Mouse (Mus musculus): ENCODE results near the gene Camk1g. TPM values are rescaled to one million over a fixed set of nuclear protein-coding genes. Genes with fewer than 3 reads are reported as not detected.

Camk1g gene
- total RNA-seq, 1 experiment from 2014 or later: 0.56 TPM

DNA sequence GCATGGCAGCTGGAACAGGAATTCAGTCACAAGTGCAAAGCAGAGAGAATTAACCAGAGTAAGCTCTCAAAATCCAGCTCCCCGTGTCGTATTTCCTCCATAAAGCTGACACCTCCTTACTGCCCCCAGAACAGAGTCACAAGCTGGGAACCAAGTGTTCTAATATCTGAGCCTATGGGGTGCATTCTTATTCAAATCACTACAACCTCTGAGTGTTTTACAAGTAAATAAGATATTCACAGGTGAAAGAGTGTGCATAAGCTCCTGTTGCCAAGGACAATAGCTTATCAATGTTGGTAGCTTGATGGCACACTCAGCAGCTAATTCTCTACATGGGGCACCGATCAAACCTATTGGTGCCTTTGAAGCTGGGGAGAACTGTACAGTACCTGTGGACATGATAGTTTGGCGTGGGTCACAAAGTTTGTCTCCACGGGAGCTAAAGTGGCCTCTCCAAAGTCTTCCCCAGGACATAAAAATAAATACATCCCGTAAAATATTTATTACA is 3.9 kb upstream of the Camk1g start:
- DNase-seq: no peak

DNA sequence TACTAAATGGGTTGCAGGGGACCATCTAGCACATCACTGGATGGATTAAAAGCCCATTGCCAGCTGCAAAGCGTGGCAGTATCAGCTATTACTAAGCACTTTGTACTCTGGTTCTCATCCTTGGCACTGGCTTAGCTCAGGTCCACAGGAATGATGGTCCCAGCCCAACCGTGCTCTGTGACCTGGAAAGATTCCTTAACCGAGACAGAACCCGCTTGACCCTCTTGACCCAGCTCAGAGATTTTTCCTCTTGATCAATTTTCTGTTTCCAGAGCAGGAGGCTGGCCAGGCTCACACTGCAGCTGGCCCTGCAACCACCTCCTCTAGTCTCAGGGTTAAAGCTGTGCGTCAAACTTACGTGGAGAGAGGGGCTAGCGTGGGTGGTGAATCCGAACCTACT is 1.0 kb downstream of the Camk1g start:
- DNase-seq: no peak

DNA sequence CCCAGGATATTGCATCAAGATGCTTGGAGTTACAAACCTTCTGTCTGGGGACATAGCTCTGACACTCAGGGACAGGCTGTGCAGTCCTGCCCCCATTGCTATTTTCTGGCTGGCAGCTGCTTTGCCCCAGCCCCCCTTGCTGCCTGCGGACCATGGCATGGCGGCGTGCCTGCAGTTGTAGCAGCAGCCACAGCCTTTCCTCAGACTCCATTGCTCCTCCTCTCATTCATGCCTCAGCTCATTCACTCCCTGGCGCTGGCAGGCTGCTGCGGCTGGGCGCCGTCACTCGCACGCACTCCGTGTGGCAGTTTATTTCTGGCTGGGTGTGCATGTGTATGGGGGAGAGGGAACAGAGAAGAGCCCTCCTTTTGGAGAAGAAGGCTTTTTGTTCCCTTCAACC is 2.0 kb downstream of the Camk1g start:
- peak; percentile 10 for DNase-seq

DNA sequence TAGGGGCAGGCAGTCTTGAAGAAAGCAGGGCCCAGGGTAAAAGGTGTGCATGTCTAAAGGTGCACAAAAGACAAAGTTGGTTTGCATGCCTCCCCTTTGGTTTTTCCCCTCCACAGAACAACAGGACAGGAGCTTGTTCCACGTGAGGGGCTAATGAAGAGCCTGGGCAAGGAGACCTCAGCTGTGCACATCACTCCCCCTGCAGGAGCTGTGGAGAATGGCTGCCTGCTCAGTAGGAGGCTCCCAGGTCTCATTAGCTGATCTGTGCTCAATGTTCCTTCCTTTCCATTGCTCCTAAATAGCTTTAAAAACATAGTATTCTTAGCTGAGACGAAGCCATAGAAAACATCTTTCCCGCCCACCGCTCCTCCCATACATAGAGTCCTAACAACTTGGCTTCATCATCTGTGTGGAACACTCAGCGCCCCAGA is 6.3 kb downstream of the Camk1g start:
- peak; percentile 63 for DNase-seq

DNA sequence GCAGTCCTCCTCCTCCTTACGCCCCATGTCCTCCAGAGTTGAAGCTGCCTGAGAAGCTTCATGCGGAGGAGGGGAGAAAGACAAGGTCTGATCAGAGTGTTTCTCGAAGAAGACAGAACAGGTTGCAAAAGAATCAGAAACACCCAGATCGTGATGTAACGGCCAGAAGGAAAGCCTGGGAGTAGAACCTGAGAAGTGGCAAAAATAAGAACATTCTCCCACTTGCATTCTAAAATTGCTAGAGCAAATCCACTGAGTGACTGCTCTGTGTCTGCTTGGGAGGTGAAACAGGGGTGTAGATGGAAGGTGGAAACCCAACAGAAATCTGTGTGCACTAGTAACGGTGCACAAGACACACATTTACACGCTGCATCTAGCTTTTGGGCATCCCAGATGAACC is 8.0 kb downstream of the Camk1g start:
- DNase-seq: no peak

DNA sequence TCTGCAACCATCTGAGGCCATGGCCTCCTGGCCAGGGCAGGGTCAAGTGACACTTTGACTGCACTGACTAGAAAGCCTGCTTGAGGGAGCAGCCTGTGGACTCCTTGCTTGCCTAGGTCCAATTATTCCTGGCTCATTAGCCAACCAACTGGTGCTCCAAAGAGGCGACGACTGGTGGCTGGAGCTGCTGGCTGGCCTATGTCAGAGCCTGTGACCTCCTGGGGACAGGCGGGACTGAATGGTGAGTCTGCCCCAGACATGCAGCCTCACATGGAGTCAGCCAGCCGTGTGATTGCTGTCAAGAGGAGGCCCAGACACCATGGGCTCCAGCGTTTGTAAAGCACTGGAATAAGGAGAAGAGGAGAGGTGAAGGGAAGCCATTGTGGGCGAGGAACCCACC is 8.9 kb downstream of the Camk1g start:
- DNase-seq: no peak

DNA sequence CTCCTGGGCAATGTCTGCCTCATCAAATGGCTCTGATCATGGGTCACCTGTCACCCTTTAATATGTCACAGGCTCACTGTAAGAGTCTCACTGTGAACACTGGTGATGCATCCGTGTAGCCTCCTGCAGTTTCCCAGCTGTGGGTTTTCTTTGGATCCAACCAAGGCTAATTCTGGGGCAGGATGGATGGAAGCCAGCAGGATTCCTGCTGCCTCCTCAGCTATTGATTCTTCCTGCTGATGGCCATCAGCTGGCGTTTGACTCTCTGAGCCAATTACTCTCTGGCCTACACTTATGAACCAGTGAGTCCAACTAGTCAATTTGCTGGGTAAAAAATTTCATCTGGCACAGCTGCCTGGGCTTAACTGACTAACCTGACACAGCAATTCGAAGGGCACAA is 10.9 kb downstream of the Camk1g start:
- DNase-seq: no peak

DNA sequence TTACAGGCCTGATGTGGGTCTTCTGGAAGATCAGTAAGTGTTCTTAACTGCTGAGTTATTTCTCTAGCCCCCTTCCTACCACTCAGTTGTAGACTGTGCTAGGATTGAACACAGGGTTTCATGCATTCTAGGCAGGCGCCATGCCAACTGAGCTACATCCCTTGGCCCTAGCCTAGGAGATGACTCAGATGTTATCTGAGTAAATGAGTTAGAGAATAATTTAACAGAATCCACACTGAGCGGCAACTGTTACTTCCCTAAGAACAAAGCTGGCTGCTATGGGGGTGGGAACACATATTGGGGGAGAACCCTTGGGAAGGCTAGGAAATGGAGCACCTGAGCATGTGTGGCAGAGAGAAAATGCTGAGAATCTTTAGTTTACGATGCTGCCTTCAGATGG is 18.5 kb downstream of the Camk1g start:
- peak; percentile 45 for DNase-seq

DNA sequence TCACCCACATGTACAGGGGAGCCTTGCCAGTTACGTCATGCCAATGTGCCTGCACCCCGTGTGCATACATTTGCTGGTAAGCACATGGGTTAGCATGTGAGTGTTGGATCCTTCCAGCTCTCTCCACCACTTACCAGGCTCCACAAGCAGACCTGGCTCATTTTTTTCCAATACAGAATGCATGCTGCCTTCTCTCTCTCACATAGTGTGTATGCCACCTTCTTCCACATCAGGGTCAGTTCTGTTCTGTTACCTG is 19.6 kb downstream of the Camk1g start:
- no peak for DNase-seq

DNA sequence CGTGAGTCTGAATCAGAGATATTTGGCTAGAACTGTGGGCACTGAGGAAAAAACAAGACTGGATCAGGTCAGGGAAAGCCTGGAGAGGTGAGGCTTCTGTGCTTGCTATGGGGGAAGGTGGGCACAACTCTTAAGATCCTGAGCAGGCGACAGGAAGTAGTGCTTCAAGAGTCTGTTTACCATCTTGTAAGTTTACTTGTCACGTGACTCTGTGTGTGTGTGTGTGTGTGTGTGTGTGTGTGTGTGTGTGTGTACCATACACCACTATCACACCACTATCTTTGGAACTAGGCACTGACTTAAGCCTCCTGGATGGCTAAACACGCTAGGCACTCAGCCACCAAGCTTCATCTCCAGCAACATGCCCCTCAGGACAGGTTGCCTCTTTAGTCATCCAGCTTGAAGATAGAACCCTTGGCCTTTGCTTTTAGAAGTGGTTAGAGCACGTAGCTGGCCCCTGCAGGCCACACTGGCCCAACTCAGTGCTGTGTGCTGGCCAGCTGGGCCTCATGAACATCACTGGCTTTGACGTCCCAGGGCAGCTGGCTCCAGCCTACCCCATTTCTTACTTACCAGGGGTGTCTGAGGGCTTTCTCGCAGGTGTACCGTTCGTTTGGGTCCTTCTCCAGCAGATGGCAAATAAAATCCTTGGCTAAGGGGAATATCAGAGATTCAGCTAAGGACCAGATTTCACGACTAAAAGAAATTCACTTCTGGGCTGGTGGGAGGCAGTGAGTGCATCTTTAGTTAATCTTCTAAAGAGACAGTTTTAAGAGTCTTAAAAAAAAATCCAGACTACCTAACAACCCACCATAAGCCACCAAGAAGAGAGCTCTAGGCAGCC is 20.2 kb downstream of the Camk1g start:
- DNase-seq: no peak

DNA sequence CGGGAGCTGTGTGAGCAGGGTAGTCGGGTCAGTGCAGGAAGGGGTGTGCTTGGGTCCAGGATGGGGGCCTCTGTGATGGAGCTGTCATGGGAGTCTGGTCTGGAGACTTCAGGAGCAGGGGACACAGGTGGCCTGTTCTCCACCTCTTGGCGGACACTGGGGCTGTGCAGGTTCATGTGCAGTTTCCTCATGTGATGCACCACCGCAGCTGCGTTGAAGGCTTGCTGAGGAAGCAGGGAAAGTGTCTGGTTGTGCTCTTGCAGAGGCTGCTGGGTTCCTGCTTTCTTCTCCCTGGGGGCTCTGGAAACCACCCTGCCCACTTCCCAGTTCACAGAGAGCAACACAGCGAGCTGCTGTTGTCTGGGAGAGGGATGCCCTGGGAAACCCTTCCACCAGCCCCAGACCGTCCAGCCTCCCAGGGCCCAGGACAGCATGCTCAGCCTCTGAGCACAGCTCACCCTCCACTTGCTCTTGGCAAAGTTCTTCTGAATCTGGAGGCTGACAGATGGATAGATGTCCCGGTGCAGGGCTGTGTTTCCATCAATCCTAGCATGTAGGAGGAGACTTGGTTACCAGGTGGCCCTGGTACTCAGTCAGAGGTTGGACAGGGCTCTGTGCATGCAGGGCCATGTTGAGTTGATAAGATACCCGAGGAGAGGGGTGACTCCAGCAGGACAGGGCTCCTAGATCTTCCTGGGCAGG is 21.7 kb downstream of the Camk1g start:
- no peak for DNase-seq

DNA sequence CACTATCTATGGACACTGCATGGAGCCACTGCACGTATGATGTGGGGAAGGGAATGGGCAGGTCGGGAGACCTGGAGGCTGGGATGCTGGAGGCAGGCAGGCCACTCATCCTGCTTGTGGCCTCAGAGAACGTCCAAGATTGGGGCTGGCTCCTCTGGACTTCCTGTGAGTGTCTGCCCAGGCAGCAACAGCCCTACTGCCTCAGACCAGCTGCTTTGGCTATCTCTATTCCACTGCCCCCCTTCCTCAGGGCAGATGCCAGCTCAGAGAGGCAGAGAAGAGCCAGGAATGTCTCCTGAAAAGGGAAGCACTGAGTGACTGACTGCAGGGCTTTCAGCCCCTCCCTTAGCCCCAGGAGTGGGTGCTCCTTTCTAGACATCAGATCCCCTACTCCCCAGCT is 23.2 kb downstream of the Camk1g start:
- no peak for DNase-seq

DNA sequence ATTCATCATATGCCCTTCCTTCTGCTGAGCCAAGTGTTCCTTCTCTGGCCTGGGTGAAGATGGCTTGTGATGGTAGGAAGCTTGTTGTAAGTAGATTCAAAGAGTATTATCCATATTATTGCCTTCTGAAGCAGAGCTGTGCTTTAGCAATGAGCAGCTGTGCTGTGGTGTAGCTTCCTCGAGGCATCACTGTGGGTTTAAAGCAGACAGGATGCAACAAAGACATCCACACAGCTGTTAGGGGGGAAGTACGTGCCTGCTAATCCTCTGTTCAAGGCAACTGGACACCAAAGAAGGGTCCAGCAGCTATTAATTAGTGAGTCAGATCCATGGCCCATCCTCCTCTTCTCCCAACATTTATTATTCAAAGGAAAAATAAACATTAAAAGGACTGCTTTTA is 25.1 kb downstream of the Camk1g start:
- DNase-seq: no peak

DNA sequence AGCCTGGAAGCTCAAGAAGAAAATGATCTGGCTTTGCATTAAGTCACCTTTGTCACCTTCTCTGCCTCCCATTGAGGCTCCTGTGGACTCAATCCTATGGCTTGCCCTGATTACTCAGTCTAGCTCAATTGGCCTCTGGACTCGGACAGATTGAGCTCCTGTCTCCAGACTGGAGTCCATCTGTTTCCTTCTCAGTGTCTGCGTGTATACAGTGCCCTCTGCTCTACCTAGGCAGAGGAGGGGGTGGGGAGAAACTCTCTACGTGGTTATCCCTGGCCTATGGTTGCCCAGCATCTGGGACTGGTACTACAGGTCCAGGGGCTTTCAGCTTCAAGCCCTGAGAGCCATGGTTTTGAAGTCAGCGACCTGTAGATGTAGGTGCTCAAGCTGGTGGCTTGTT is 26.2 kb downstream of the Camk1g start:
- DNase-seq: no peak

DNA sequence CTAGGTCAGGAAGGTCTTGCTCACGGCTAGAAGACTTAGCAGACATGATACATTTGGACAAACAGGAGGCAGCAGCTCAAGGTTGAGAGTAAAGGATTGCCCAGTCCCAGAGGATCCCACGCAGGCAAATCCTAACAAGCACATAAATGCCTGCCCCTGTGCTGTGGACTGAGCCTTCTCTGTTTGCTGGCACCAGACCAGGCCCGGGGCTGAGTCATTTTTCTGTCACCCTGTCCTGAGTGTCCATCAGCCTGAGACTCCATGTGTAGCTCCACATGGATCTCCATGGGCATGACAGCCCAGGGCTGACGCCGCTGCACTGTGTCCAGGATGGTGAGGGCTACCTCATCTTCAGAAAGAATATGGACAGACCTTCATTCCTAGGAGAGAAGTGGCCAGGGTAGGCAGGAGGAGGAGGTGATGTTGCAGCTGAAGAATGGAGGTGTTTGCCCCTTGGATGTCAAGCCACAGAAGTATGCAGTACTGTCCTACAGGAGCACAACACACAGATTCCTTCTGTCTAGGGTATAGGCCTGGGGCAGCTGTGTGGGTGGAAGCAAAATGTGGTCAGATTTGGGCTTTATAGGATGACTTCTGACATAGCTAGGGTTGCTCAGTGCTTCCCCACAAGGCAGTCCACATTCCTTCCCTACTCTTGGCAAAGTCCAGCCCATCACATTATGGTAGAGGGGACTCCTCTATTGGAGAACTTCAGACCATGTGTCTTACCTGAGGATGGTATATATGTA is 27.7 kb downstream of the Camk1g start:
- peak; percentile 79 for DNase-seq

DNA sequence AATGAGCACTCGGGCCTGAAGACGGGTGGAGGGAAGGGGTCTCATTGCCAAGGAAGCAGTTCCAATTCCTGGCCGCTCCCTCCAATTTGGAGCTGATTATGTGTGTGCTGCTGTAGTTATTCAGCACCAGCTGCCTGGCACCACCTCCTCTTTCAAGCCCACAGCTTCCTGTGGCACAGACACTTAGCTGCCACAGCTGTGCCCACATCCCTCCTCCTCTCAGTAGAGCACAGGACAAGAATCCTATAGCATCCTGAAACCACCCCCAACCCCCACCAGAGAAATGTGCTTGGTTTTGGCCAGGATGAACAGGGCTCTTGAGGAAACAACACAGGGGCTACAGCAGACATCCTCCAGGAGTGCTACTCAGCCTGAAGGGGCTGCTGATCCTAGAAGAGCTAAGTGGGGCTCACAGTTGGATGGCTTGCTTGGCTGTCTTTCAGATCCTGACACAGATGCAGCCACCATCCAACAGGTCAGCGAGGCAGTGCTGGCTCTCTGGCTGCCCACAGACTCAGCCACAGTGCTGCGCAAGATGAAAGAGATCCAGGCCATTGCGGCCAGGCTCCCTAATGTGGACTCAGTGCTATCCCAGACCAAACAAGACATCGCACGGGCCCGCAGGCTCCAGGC is 31.6 kb downstream of the Camk1g start:
- DNase-seq: no peak

DNA sequence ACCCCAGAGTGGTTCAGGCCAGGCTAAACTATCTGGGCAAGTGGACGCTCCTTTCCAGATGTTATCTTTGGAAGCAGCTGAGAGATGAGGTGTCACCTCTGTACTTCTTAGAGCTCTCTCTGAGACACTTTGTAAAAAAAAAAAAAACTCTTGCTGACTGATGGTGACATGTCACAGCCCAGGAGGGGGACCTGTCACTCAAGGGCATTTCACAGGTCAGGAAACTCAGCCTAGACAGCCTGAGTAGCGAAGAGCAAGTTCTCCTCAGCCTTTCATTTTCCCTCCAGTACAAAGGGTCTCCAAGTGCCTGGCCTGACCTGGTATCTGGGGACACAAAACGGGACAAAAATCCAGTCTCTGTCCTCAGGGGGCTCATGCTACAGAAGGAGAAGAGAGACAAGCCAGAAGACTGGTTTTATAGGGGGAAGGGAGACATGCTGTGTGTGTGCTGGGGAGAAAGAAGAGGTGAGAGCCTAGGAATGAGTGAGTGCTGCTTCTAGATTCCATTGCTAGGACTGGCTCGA is 32.2 kb downstream of the Camk1g start:
- no peak for DNase-seq

DNA sequence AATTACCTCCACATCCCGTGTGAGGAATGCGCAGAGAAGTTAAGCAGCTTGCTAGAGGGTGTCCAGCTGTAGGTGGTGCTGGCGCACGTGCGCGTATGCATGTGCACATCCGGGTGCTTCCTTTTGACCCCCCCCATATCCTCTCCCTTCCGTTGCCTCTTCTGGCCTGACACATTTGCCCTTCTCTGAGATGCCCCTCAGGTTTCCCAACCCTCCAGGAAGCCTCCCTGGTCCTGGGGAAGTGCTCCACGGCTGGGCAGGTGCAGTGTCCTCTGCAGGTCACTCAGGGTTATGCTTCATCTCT is 33.1 kb downstream of the Camk1g start:
- no peak for DNase-seq

DNA sequence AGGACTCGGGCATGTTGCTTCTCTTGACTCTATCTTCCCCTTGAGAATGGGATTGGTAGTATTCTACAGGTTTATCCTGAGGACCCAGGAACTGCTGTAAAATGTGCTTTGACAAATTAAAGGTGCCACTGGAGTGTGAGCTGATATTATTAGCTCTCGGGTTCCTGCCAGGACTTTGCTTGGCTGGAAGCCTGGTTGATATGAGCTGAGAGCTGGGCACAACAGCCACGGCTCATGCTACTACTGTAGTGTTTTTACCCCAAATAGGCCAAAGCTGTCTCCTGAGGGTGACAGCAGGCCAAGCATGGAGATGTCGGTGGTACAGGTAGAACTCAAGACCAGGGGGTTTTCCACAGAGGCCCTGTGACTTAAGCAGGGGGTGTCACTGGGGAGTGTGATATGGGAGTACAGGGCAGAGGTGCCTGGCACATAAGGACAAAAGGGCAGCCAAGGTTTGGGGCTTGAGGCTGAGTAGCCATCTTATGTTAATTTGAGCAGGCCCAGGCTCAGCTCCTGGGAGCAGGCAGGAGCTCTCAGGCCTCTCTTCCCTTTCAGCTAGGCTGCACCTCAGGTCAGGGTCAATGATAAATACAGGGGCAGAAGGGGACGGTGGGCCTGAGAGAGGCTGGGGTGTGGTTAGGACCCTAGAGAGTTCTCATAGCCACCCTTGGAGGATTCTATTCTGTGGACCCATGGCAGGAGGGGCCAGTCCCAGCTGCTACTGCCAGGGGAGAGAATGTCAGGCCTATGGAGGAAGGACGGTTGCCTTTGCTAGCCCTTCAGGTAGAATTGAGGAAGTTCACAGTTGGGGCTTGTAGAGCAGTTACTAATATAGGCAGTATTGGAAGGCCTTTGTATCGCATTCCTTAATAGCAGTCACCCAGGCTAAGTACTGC is 33.7 kb downstream of the Camk1g start:
- DNase-seq: peak; percentile 45

DNA sequence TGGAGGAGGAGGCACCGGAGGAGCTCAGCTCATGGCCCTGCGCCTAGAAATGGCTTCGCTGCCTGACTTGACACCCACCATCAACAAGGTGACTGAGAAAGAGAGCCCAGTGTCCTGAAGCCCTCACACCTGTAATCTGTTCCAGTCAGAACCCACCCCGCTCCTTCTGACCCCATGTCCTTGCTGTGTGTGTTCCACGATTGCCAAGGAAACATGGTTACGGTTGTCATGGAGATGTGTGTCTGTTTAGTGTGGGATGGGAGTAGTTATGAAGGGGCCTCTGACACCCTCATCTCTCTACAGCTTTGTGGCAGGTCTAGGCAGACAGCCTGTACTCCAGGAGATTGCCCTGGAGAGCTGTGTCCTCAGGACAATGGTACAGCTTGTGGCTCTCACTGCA is 35.6 kb downstream of the Camk1g start:
- no peak for DNase-seq

DNA sequence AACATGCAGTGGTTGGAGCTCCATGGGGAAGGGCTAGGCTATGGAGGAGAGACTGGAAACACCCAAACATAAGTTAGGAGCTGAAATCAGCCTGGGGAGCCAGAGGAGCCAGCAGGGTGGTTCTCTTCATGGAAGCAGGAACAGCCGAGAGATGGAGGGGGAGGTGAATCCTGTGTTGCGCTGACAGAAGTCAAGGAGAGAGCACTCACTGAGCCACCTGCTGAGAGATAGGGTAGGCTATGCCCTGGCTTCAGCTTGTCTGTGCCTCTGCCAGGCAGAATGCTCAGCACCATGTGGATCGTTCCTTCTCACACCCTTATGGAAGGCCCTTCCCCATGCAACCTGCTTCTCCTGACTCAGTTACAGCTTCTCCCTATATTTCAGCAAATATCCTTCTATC is 36.3 kb downstream of the Camk1g start:
- no peak for DNase-seq

DNA sequence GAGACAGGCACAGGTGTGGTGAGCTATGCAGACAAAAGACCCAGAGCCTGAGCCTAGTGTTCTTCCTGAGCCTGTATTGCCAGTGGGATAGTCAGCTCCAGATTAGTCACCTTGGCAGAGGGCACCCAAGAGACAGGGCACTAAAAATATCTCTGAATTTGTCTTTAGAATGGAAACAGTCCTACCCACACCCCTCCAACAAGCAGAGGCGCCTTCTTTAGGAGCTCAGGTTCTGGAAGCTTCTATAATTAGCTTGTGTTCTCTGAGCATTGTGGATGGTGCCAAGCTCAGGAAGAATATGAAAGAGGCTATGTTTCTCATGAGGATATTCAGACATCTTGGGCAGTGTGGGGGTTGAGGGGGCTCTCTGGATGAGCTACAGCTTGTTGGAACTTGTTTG is 37.4 kb downstream of the Camk1g start:
- DNase-seq: no peak
